Mouse (Mus musculus): ENCODE data around the gene Nat8l. TPM values are rescaled to one million over a fixed set of nuclear protein-coding genes. Genes with fewer than 3 reads are reported as not detected.

Gene Nat8l
- polyA plus RNA-seq, 1 experiment from 2014 or later = 1.5 TPM

GRCm38 (mm10) chr5:33994671-33995625 lies 836 bp upstream of the Nat8l start:
- no peaks in the 10 kb centered on the region for H3K9me3 ChIP-seq (replicated peaks)
- H3K4me3 ChIP-seq = peak overlapping the region; percentile 80
- WGBS = 33% methylated on average over 28 of the region's 28 CpGs
- peaks cover 53% of the 10 kb centered on the region for H3K27me3 ChIP-seq (ENCODE audit: low read depth, poor library complexity, severe bottlenecking)
- H3K4me1 ChIP-seq = peaks cover 48% of the 10 kb centered on the region
- peaks cover 11% of the 10 kb centered on the region for H3K36me3 ChIP-seq
- H3K27ac ChIP-seq (replicated peaks) = peak overlapping the region; percentile 92
- peak; percentile 49 for DNase-seq (ENCODE audit: low spot score)

- no peaks in the 10 kb centered on the region for H3K9me3 ChIP-seq (replicated peaks)
- peak overlapping the region; percentile 92 for H3K27ac ChIP-seq (replicated peaks)
- WGBS = 3% methylated on average over 55 of the region's 55 CpGs
- peak overlapping the region; percentile 80 for H3K4me3 ChIP-seq
- peaks cover 53% of the 10 kb centered on the region for H3K27me3 ChIP-seq (ENCODE audit: low read depth, poor library complexity, severe bottlenecking)
- H3K36me3 ChIP-seq = peaks cover 28% of the 10 kb centered on the region
- peaks cover 48% of the 10 kb centered on the region for H3K4me1 ChIP-seq
- DNase-seq (ENCODE audit: low spot score) = no peak
These were observed 886 bp downstream of the Nat8l start for GRCm38 (mm10) chr5:33996694-33997045.

- WGBS = under 1% methylated on average over 80 of the region's 80 CpGs
- peak; percentile 52 for DNase-seq (ENCODE audit: low spot score)
These were observed 1.4 kb downstream of the Nat8l start for GRCm38 (mm10) chr5:33997051-33997741.

GRCm38 (mm10) chr5:33997829-33998504 lies 2.2 kb downstream of the Nat8l start:
- peaks cover 53% of the 10 kb centered on the region for H3K27me3 ChIP-seq (ENCODE audit: low read depth, poor library complexity, severe bottlenecking)
- peaks cover 34% of the 10 kb centered on the region for H3K36me3 ChIP-seq
- H3K4me1 ChIP-seq = peaks cover 48% of the 10 kb centered on the region
- peak overlapping the region; percentile 80 for H3K4me3 ChIP-seq
- DNase-seq (ENCODE audit: low spot score) = no peak
- 72% methylated on average over 20 of the region's 20 CpGs for WGBS
- H3K9me3 ChIP-seq (replicated peaks) = no peaks in the 10 kb centered on the region
- no peak overlapping the region for H3K27ac ChIP-seq (replicated peaks)

More at GRCm38 (mm10) chr5:33997051-33997741, 1.4 kb downstream of the Nat8l start:
- Histone ChIP-seq H3K27me3 (ENCODE audit: low read depth, poor library complexity, severe bottlenecking) (peaks cover 53% of the 10 kb centered on the region), H3K27ac (replicated peaks) (peak overlapping the region; percentile 92), H3K4me1 (peaks cover 48% of the 10 kb centered on the region), H3K4me3 (peak overlapping the region; percentile 80), H3K9me3 (replicated peaks) (no peaks in the 10 kb centered on the region), H3K36me3 (peaks cover 33% of the 10 kb centered on the region)

GRCm38 (mm10) chr5:33998505-33998877 lies 2.7 kb downstream of the Nat8l start:
- Histone ChIP-seq H3K36me3 (peaks cover 34% of the 10 kb centered on the region), H3K27ac (replicated peaks) (no peak overlapping the region), H3K9me3 (replicated peaks) (no peaks in the 10 kb centered on the region), H3K27me3 (ENCODE audit: low read depth, poor library complexity, severe bottlenecking) (peaks cover 53% of the 10 kb centered on the region), H3K4me3 (peak overlapping the region; percentile 80; the same call in 1 of the 2 replicates), H3K4me1 (peaks cover 48% of the 10 kb centered on the region)
- 83% methylated on average over 3 of the region's 3 CpGs for WGBS
- no peak for DNase-seq (ENCODE audit: low spot score)

- Histone ChIP-seq H3K4me1 (peaks cover 48% of the 10 kb centered on the region), H3K27ac (replicated peaks) (no peak overlapping the region), H3K4me3 (no peak overlapping the region), H3K9me3 (replicated peaks) (no peaks in the 10 kb centered on the region), H3K27me3 (ENCODE audit: low read depth, poor library complexity, severe bottlenecking) (peaks cover 45% of the 10 kb centered on the region), H3K36me3 (peaks cover 34% of the 10 kb centered on the region)
- DNase-seq (ENCODE audit: low spot score) = no peak
- 91% methylated on average over 6 of the region's 6 CpGs for WGBS
These were observed 3.8 kb downstream of the Nat8l start for GRCm38 (mm10) chr5:33999466-34000090.

- H3K9me3 ChIP-seq (replicated peaks) = no peaks in the 10 kb centered on the region
- no peak overlapping the region for H3K4me3 ChIP-seq
- no peak overlapping the region for H3K27ac ChIP-seq (replicated peaks)
- H3K27me3 ChIP-seq (ENCODE audit: low read depth, poor library complexity, severe bottlenecking) = peaks cover 33% of the 10 kb centered on the region
- H3K4me1 ChIP-seq = peaks cover 36% of the 10 kb centered on the region
- no peak for DNase-seq (ENCODE audit: low spot score)
- 97% methylated on average over 25 of the region's 25 CpGs for WGBS
- H3K36me3 ChIP-seq = peaks cover 34% of the 10 kb centered on the region
These were observed 5.0 kb downstream of the Nat8l start for GRCm38 (mm10) chr5:34000809-34001208.

GRCm38 (mm10) chr5:34001401-34001800 lies 5.6 kb downstream of the Nat8l start:
- peaks cover 30% of the 10 kb centered on the region for H3K4me1 ChIP-seq
- H3K9me3 ChIP-seq (replicated peaks) = no peaks in the 10 kb centered on the region
- no peak overlapping the region for H3K27ac ChIP-seq (replicated peaks)
- 92% methylated on average over 1 of the region's 1 CpGs for WGBS
- no peak overlapping the region for H3K4me3 ChIP-seq
- H3K27me3 ChIP-seq (ENCODE audit: low read depth, poor library complexity, severe bottlenecking) = peaks cover 27% of the 10 kb centered on the region
- no peak for DNase-seq (ENCODE audit: low spot score)
- peaks cover 34% of the 10 kb centered on the region for H3K36me3 ChIP-seq

GRCm38 (mm10) chr5:34002636-34003035 lies 6.9 kb downstream of the Nat8l start:
- WGBS = 91% methylated on average over 4 of the region's 4 CpGs
- Histone ChIP-seq H3K4me3 (no peak overlapping the region), H3K4me1 (peaks cover 19% of the 10 kb centered on the region), H3K36me3 (peaks cover 34% of the 10 kb centered on the region), H3K27me3 (ENCODE audit: low read depth, poor library complexity, severe bottlenecking) (peaks cover 18% of the 10 kb centered on the region), H3K27ac (replicated peaks) (no peak overlapping the region), H3K9me3 (replicated peaks) (no peaks in the 10 kb centered on the region)
- no peak for DNase-seq (ENCODE audit: low spot score)

- Histone ChIP-seq H3K27ac (replicated peaks) (no peak overlapping the region), H3K27me3 (ENCODE audit: low read depth, poor library complexity, severe bottlenecking) (no peaks in the 10 kb centered on the region), H3K36me3 (peaks cover 26% of the 10 kb centered on the region), H3K9me3 (replicated peaks) (no peaks in the 10 kb centered on the region), H3K4me1 (no peaks in the 10 kb centered on the region), H3K4me3 (no peak overlapping the region)
- WGBS = 86% methylated on average over 5 of the region's 5 CpGs
- DNase-seq (ENCODE audit: low spot score) = no peak
These were observed 8.8 kb downstream of the Nat8l start for GRCm38 (mm10) chr5:34004618-34005017.

GRCm38 (mm10) chr5:34006832-34007231 lies 11.0 kb downstream of the Nat8l start:
- Histone ChIP-seq H3K4me3 (no peak overlapping the region), H3K27ac (replicated peaks) (no peak overlapping the region), H3K9me3 (replicated peaks) (no peaks in the 10 kb centered on the region), H3K27me3 (ENCODE audit: low read depth, poor library complexity, severe bottlenecking) (no peaks in the 10 kb centered on the region), H3K36me3 (peaks cover 4% of the 10 kb centered on the region), H3K4me1 (no peaks in the 10 kb centered on the region)
- WGBS = 90% methylated on average over 4 of the region's 4 CpGs
- DNase-seq (ENCODE audit: low spot score) = no peak

GRCm38 (mm10) chr5:34007392-34007941 lies 11.7 kb downstream of the Nat8l start:
- no peaks in the 10 kb centered on the region for H3K27me3 ChIP-seq (ENCODE audit: low read depth, poor library complexity, severe bottlenecking)
- H3K9me3 ChIP-seq (replicated peaks) = no peaks in the 10 kb centered on the region
- H3K27ac ChIP-seq (replicated peaks) = no peak overlapping the region
- H3K4me3 ChIP-seq = no peak overlapping the region
- H3K36me3 ChIP-seq = no peaks in the 10 kb centered on the region
- DNase-seq (ENCODE audit: low spot score) = no peak
- 92% methylated on average over 4 of the region's 4 CpGs for WGBS
- H3K4me1 ChIP-seq = no peaks in the 10 kb centered on the region

Measured in midbrain, embryonic 10.5 days (tissue).